ENCODE assay signal across 18 mouse cellular contexts in the genomic region with DNA sequence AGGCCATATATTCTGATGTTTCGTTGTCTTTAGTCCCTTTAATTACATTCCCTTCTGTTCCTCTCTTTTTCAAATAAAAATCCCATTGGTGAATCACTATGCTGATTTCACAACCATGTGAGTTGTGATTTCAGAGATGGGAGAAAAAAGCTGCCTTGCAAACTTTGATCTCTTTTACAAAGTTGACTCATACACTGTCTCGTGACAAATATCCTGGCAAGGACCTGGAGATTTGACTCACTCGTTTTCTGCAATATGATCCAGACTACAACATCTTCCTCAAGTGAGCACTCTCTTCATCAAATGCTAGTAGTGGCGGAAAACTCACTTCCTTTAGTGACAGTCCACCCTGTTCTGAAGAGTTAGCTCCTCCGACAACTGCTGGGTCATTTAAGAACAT. TPM values are rescaled to one million over a fixed set of nuclear protein-coding genes. Genes with fewer than 3 reads are reported as not detected.
DNase-seq lines count a peak whose midpoint lies in the region.
"Had no signal": no experiment of that assay in that cellular context is flagged by ENCODE, and none has a peak within 500 bp of the region (broad histone marks: within the 10 kb centered on the region; RNA-seq: fewer than 3 reads in every experiment).

No protein-coding gene starts in this region.

- DNase-seq in adrenal gland, adult 2 months = peak; percentile 69
- DNase-seq in adrenal gland, postnatal 4 days (ENCODE audit: low spot score in 2 of 2) = no peak
- peak; percentile 17 to 29 for DNase-seq in urinary bladder, postnatal 36 days (ENCODE audit: low spot score in 2 of 2)
- no peak for DNase-seq in urinary bladder, postnatal 25 days (ENCODE audit: low spot score)
- peak; percentile 66 for DNase-seq in fibroblast of lung, adult 2 months (ENCODE audit: low read depth)
- DNase-seq in telencephalon, adult 2 months (ENCODE audit: low read depth, low spot score) = peak; percentile 8
- DNase-seq in retina, postnatal 1 day = no peak
- DNase-seq in embryo, embryonic 11 days = no peak
- DNase-seq: cerebellum, adult 11-12 months; gastrocnemius, postnatal 25 days; kidney, adult 8-10 months; kidney, postnatal 4 days; spleen, adult 18-20 months; thymus, postnatal 4 days had no signal

RNA-seq across cellular contexts. Expression of gene Slc17a8, which starts 21.7 kb away (rescaled TPM):
- not detected for total RNA-seq in adrenal gland, adult 2 months (2021)
- polyA plus RNA-seq in adrenal gland, adult 2 months (2012; rRNA removed) = not detected in 2 replicates
- total RNA-seq in adrenal gland, postnatal 4 days (2021) = under 1 TPM in 1 of 2 experiments, not detected in 1; 0.17 TPM
- total RNA-seq: gastrocnemius, postnatal 25 days; MEL had no signal
- polyA plus RNA-seq: limb, embryonic 13.5 days; lung, embryonic 15.5 days; stomach, postnatal 0 days had no signal

Comparison
In these comparisons a context has a peak if more than half of its experiments do, and no peak if none do; other contexts are left out.
1. DNase-seq: peak in adrenal gland, adult 2 months (single experiment), urinary bladder, postnatal 36 days (2 of 2), fibroblast of lung, adult 2 months (single experiment) and telencephalon, adult 2 months (single experiment); none in adrenal gland, postnatal 4 days (0 of 2), urinary bladder, postnatal 25 days (single experiment), retina, postnatal 1 day (single experiment) and embryo, embryonic 11 days (single experiment).